Mouse (Mus musculus) small intestine, adult 2 months (tissue): ENCODE measurements at regions not wholly inside any gene's neighbourhood (a gene's known extent, or its start where the extent isn't known, plus 50 kb on each side); places are given as distances from the start of the nearest gene placed in this dataset.
A peak's percentile ranks its signal among the peaks of the same experiment; 100 is the strongest.

ENCODE experiments used
- H3K27ac ChIP-seq: fragments of 200-500 bp; 2 replicates; pipeline ENCODE4 v1.5.1; 2012; ENCODE audit warnings: low read depth, low read length, control low read depth, inconsistent platforms; ENCODE audit not compliant: insufficient read depth
- H3K27me3 ChIP-seq: fragments of 200-500 bp; 2 replicates; pipeline ENCODE4 v1.6.1; 2012; ENCODE audit warnings: mild to moderate bottlenecking, moderate library complexity, low read length, inconsistent platforms; ENCODE audit not compliant: control insufficient read depth, insufficient read depth
- H3K36me3 ChIP-seq: fragments of 200-500 bp; 2 replicates; pipeline ENCODE4 v1.6.1; 2012; ENCODE audit warnings: mild to moderate bottlenecking, low read length, control low read depth, inconsistent platforms; ENCODE audit not compliant: control insufficient read depth, insufficient read depth
- H3K4me1 ChIP-seq: fragments of 200-500 bp; 2 replicates; pipeline ENCODE4 v1.6.1; 2012; ENCODE audit warnings: low read length, inconsistent platforms, mixed read lengths; ENCODE audit not compliant: control insufficient read depth, insufficient read depth, insufficient read length
- H3K4me3 ChIP-seq: fragments of 200-500 bp; 2 replicates; pipeline ENCODE4 v1.5.1; 2012; ENCODE audit warnings: low read depth, mild to moderate bottlenecking, control low read depth, inconsistent platforms, low read length, moderate library complexity
- CTCF ChIP-seq: fragments of 200-500 bp; IDR thresholded peaks from 2 replicates; pipeline ENCODE4 v1.5.1; 2012; ENCODE audit warnings: low read depth, mild to moderate bottlenecking, control low read depth, inconsistent platforms, low read length, moderate library complexity, mixed read lengths; ENCODE audit not compliant: insufficient replicate concordance, insufficient read length; ENCODE audit errors: extremely low read depth
- POLR2A ChIP-seq: fragments of 200-500 bp; IDR thresholded peaks from 2 replicates; pipeline ENCODE4 v1.6.1; 2012; ENCODE audit warnings: low read depth, mild to moderate bottlenecking, control low read depth, inconsistent platforms, low read length, moderate library complexity
- WGBS: fragments of 180-500 bp; shearing (Covaris S2); methylation state at CpG from one replicate; pipeline ENCODE4 v1.1.7; 2018; 5-methylcytosine and 5-hydroxymethylcytosine counted together

DNA sequence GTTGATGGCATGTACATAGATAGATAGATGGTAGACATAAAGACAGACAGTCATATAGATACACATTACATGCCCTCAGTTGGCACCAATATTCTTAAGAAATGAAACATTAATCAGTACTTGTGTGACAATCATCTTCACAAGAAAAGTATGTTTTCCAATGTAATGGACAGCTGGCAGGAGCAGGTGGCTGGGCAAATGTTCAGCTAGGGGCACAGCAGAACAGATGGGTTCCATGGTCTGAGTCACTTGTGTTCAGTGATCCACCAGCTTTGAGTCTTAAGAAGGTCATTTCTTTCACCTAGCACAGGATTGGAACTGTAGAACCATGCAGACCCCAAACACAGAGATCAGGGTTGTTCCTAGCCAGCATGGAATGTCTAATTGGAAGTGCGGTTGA is 2631.2 kb upstream of the 5930422O12Rik start:
- 90% methylated on average over 1 of the region's 1 CpGs for WGBS
- TF ChIP-seq CTCF = no peak
- no peak overlapping the region for H3K4me3 ChIP-seq
- no peaks in the 10 kb centered on the region for H3K36me3 ChIP-seq
- no peaks in the 10 kb centered on the region for H3K27me3 ChIP-seq
- H3K27ac ChIP-seq = no peak overlapping the region
- no peaks in the 10 kb centered on the region for H3K4me1 ChIP-seq

DNA sequence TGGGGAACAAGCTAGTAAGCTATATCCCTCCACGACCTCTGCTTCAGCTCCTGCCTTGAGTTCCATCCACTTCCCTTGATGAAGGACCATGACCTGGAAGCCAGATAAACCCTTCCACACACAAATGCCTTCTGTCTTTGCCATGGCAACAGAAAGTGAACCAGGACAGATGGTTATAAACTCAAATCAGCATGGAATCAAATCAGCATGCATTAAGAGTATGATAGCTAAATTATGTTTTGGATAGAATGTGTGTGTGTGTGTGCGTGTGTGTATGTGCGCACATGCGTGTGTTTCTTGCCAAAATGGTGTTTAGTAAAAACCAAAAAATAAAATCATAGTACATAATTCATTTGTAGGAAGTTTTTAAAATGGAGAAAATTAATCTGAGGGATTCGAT is 2611.5 kb upstream of the 5930422O12Rik start:
- Histone ChIP-seq H3K27me3 (no peaks in the 10 kb centered on the region), H3K36me3 (no peaks in the 10 kb centered on the region), H3K27ac (no peak overlapping the region), H3K4me3 (no peak overlapping the region), H3K4me1 (no peaks in the 10 kb centered on the region)
- TF ChIP-seq POLR2A (no peak), CTCF (no peak)
- WGBS = 85% methylated on average over 5 of the region's 5 CpGs

DNA sequence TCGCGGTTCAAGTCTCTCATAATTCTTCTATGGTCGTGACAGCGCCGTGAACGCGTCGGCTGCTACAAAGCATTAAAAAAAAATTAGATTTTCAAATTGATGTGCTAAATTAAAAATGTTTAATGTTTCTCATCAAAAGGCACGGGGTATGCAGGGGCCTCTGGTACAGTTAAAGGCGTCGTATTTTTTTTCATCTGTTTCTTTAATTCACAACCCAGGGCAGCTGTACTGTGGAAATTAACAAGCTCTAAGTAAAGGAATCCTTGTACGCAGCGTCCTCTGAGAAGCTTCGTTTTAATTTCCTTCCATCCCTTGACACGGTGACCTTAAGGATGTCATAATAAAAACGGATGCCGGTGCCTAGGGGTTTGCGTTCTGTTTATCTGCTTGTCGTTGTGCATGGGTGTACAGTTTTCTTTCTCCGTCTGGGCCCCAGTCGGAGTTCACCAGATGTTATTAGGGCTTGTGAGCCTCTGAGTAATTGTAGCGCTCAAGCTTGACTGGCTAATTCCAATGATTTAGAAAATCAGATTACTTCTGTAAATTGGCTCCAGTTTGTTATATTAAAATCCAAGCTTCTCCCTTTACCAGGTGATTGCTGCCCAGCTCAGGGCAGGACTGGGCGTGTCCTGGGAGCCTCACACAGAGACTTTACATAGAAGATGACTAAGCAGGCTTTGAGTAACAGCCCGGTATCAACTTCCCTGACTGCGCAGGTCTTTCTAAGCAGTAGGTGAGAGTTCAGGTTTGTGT is 2605.5 kb upstream of the 5930422O12Rik start:
- Histone ChIP-seq H3K27me3 (no peaks in the 10 kb centered on the region), H3K36me3 (no peaks in the 10 kb centered on the region), H3K4me3 (no peak overlapping the region), H3K27ac (no peak overlapping the region), H3K4me1 (no peaks in the 10 kb centered on the region; the same call in 1 of the 2 replicates)
- TF ChIP-seq CTCF = no peak
- TF ChIP-seq POLR2A = no peak
- WGBS = 69% methylated on average over 25 of the region's 25 CpGs

DNA sequence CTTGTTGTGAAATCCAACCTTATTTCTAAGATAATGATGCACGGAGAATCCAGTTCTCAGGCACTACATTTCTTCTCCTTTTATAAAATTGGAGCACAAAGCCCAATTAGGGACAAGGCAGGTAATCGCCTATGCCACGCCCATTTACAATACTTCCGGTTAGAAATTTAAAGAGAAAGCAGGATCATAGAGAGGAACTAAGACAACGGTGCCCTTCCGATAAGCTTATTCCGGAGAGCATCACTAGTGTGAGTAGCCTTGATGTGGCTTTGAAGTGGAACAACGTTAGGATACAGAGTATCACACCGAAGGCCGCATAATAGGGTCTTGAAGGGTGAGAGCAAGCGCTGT is 2604.9 kb upstream of the 5930422O12Rik start:
- TF ChIP-seq CTCF (no peak), POLR2A (no peak)
- Histone ChIP-seq H3K36me3 (no peaks in the 10 kb centered on the region), H3K4me1 (no peaks in the 10 kb centered on the region; the same call in 1 of the 2 replicates), H3K4me3 (no peak overlapping the region), H3K27ac (no peak overlapping the region), H3K27me3 (no peaks in the 10 kb centered on the region)
- WGBS = 56% methylated on average over 11 of the region's 11 CpGs

DNA sequence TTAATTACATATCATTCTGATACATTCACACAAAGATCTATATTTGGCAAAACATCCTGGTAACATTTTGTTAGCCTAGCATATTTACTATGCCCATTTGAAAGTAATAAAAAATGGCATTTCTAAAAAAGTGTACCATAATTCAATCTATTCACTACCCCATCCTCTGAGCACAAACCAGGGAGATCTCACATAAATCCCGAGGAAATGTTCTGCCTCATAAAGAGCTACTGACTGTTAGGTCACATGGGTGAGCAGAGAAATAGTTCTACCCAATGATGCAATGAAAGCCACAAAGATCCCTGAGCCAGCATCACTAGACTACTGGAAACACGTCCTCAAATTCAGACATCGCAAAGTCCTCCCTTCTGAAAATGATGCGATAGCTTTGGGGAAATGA is 2602.5 kb upstream of the 5930422O12Rik start:
- no peak for TF ChIP-seq CTCF
- no peaks in the 10 kb centered on the region for H3K27me3 ChIP-seq
- no peaks in the 10 kb centered on the region for H3K36me3 ChIP-seq
- 76% methylated on average over 4 of the region's 4 CpGs for WGBS
- no peaks in the 10 kb centered on the region; the same call in 1 of the 2 replicates for H3K4me1 ChIP-seq
- no peak overlapping the region for H3K27ac ChIP-seq
- H3K4me3 ChIP-seq = no peak overlapping the region

DNA sequence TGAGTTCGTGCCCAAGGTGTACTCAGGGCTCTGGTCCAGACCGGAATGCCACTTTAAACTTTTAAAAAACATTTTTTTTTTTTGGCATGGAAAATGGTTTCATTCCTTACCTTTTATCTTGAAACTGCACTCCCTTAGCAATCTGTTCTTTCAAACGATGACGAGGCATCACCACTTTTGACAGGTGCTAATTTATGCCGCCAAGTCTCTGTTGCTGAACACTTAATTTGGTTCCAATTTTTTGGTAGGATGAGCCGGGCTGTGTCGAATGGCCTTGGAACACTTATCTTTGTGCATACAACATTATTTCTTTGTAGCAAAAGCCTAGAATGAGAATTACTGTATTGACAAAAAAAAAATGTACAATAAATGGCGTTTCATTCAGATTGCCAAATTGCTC is 2590.5 kb upstream of the 5930422O12Rik start:
- H3K36me3 ChIP-seq = no peaks in the 10 kb centered on the region
- 77% methylated on average over 8 of the region's 8 CpGs for WGBS
- no peaks in the 10 kb centered on the region for H3K27me3 ChIP-seq
- TF ChIP-seq CTCF = no peak
- H3K4me3 ChIP-seq = no peak overlapping the region
- no peaks in the 10 kb centered on the region for H3K4me1 ChIP-seq
- no peak overlapping the region for H3K27ac ChIP-seq

DNA sequence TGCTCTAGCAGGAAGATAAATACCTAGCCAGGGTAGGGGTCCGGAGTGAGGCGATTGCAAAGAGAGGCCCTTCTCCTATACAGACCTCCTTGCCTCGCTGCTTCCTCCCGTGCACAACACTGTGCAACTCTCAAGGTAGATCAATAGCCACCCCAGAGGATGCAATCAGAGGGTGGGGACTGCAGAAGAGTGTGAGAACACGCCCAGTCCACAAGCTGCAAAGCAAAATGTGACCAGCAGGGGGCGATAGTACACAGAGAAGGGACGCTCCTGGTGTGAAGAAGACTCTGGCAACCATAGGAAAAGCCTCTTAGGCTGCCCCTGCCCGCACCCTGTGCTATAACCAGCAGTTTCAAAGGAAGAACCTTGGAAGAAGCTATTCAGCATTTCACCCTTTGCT is 2588.4 kb upstream of the 5930422O12Rik start:
- Histone ChIP-seq H3K27ac (no peak overlapping the region), H3K4me3 (no peak overlapping the region), H3K4me1 (no peaks in the 10 kb centered on the region), H3K36me3 (no peaks in the 10 kb centered on the region), H3K27me3 (no peaks in the 10 kb centered on the region)
- peak; percentile 47; the same call in 1 of the 2 replicates for TF ChIP-seq CTCF
- TF ChIP-seq POLR2A = no peak
- WGBS = 32% methylated on average over 8 of the region's 8 CpGs
